Mouse (Mus musculus): ENCODE results near the gene Hrk.

DNA sequence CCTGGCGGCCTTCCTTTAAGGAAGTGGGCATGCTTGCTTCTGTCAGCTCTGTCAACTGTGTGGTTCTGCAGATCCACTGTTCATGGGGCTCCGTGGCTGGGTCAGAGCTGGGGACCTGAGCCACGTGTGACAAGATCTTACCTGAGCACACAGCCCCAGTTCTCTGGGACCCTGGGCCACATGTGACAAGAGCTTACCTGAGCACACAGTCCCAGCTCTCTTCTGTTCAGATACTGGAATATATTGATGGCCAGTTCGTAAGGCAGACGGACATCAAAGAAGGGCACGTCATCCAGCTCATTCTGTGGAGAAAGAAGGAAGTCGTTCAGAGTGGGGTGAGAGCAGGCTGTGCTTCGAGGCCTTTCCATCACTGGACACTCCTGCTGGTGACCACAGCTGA is 22.0 kb upstream of the Hrk start:
- TF ChIP-seq CTCF (IDR thresholded peaks at IDR 0.05; ENCODE audit: low read depth) (no peak), EP300 (IDR thresholded peaks at IDR 0.05; ENCODE audit: low read depth) (no peak)
